Mouse (Mus musculus) bone marrow, adult 2 months (tissue): ENCODE data around the gene Tmem242.

Experiments used
- CTCF ChIP-seq: fragments of 200-500 bp; IDR thresholded peaks from 2 replicates; pipeline ENCODE4 v1.5.1; 2011; ENCODE audit warnings: low read length, control low read depth; ENCODE audit not compliant: control insufficient read depth, insufficient read depth
- POLR2A ChIP-seq: fragments of 200-500 bp; IDR thresholded peaks from 2 replicates; pipeline ENCODE4 v1.6.1; 2011; ENCODE audit warnings: low read depth, mild to moderate bottlenecking, control low read depth, low read length, borderline replicate concordance; ENCODE audit not compliant: control insufficient read depth

- TF ChIP-seq CTCF (no peak), POLR2A (no peak)
Measured at GRCm38 (mm10) chr17:5443260-5443659, 3.2 kb upstream of the Tmem242 start.
